Mouse (Mus musculus): ENCODE data around the gene Dlx1. TPM values are rescaled to one million over a fixed set of nuclear protein-coding genes. Genes with fewer than 3 reads are reported as not detected.

The Dlx1 gene
- 13.6 and 17.3 TPM in 2 replicates for polyA plus RNA-seq (2014; fragmentation: Nextera tagmentation; extraction: Ambion mirVana)

DNA sequence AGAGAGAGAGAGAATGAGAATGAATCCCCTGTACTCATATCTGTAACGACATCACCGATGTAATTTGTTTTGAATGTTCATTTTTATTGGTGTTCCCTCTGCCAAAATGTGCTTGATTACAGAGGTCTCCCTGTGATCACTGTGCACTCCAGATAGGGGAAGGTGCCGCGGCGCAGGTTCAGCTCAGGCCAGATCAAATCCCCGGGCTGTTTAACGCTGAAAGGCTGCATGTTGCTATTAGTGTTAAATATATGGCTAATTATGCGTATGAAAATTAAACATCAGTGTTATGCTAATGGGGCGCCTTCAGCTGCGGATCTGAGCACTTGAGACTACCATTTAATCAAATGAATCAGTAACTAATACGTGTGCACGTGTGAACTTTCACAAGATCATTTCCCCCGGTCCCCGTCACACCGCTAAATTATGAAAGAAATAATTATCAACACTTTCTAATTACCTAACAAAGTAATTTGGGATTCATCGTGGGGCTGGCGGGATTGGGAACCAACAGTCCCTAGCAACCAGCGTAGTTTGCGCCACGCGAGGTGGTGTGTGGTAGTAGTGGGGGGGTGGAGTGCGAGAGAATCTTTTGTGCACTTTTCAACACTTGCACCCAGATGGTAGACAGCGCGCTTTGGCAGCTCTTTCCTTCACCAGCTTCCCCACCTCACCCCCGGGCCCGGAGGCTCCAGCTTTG is at the start of gene Dlx1:
TSS of gene Dlx1 (plus strand) at position 100 of the 700 bp plus-strand sequence.
- ATAC-seq (ENCODE audit: low FRiP score) (no peak), DNase-seq (ENCODE audit: low spot score, missing footprints) (peak; percentile 97)
- Histone ChIP-seq H3K27ac (ENCODE audit: low read depth, low read length) (no peak within 1 kb of the TSS; the same call in 1 of the 2 replicates), H3K9ac (ENCODE audit: low read length) (peak within 1 kb of the TSS; percentile 36; the same call in 1 of the 2 replicates), H3K4me2 (peak within 1 kb of the TSS; percentile 67), H3K9me3 (ENCODE audit: control insufficient read depth, low read length) (no peaks in the 10 kb centered on the region), H3K4me3 (ENCODE audit: low read depth, low read length) (peak within 1 kb of the TSS; percentile 43), H3K36me3 (ENCODE audit: control insufficient read depth, insufficient read depth, low read length) (no peaks in the 10 kb centered on the region), H3K27me3 (ENCODE audit: control insufficient read depth, insufficient read depth, low read length) (peaks cover 98% of the 10 kb centered on the region), H3K4me1 (ENCODE audit: control insufficient read depth, insufficient read depth, low read length) (peaks cover 8% of the 10 kb centered on the region)
- 1% methylated on average over 26 of the region's 26 CpGs for WGBS

- H3K9ac ChIP-seq (ENCODE audit: low read length), result no peak overlapping the region; the same call in 1 of the 2 replicates
- H3K27me3 ChIP-seq (ENCODE audit: control insufficient read depth, insufficient read depth, low read length), result no peaks in the 10 kb centered on the region
- peak; percentile 83 for ATAC-seq (ENCODE audit: low FRiP score)
- DNase-seq (ENCODE audit: low spot score, missing footprints), result peak; percentile 92
- H3K36me3 ChIP-seq (ENCODE audit: control insufficient read depth, insufficient read depth, low read length), result no peaks in the 10 kb centered on the region
- H3K9me3 ChIP-seq (ENCODE audit: control insufficient read depth, low read length), result no peaks in the 10 kb centered on the region
- no peak overlapping the region for H3K27ac ChIP-seq (ENCODE audit: low read depth, low read length)
- H3K4me2 ChIP-seq, result peak overlapping the region; percentile 18; the same call in 1 of the 2 replicates
- no peak overlapping the region for H3K4me3 ChIP-seq (ENCODE audit: low read depth, low read length)
- peaks cover 10% of the 10 kb centered on the region for H3K4me1 ChIP-seq (ENCODE audit: control insufficient read depth, insufficient read depth, low read length)
- 2% methylated on average over 7 of the region's 7 CpGs for WGBS
Observed at GRCm38 (mm10) chr2:71479917-71480316, 48.0 kb upstream of the Dlx1 start.

GRCm38 (mm10) chr2:71481825-71482224 is 46.1 kb upstream of the Dlx1 start:
- WGBS, result 87% methylated on average over 6 of the region's 6 CpGs
- no peaks in the 10 kb centered on the region for H3K36me3 ChIP-seq (ENCODE audit: control insufficient read depth, insufficient read depth, low read length)
- H3K9me3 ChIP-seq (ENCODE audit: control insufficient read depth, low read length), result no peaks in the 10 kb centered on the region

GRCm38 (mm10) chr2:71483046-71483716 is 44.7 kb upstream of the Dlx1 start:
- peaks cover 10% of the 10 kb centered on the region for H3K4me1 ChIP-seq (ENCODE audit: control insufficient read depth, insufficient read depth, low read length)
- H3K36me3 ChIP-seq (ENCODE audit: control insufficient read depth, insufficient read depth, low read length), result no peaks in the 10 kb centered on the region
- no peaks in the 10 kb centered on the region for H3K27me3 ChIP-seq (ENCODE audit: control insufficient read depth, insufficient read depth, low read length)
- DNase-seq (ENCODE audit: low spot score, missing footprints) (peak; percentile 81), ATAC-seq (ENCODE audit: low FRiP score) (no peak)
- WGBS, result 70% methylated on average over 10 of the region's 10 CpGs
- H3K27ac ChIP-seq (ENCODE audit: low read depth, low read length), result no peak overlapping the region
- H3K4me3 ChIP-seq (ENCODE audit: low read depth, low read length), result no peak overlapping the region
- H3K9ac ChIP-seq (ENCODE audit: low read length), result no peak overlapping the region
- no peak overlapping the region for H3K4me2 ChIP-seq
- H3K9me3 ChIP-seq (ENCODE audit: control insufficient read depth, low read length), result no peaks in the 10 kb centered on the region

More at GRCm38 (mm10) chr2:71481825-71482224, 46.1 kb upstream of the Dlx1 start:
- H3K27me3 ChIP-seq (ENCODE audit: control insufficient read depth, insufficient read depth, low read length), result no peaks in the 10 kb centered on the region
- DNase-seq (ENCODE audit: low spot score, missing footprints), result no peak
- no peak for ATAC-seq (ENCODE audit: low FRiP score)
- no peak overlapping the region for H3K9ac ChIP-seq (ENCODE audit: low read length)
- no peak overlapping the region for H3K4me3 ChIP-seq (ENCODE audit: low read depth, low read length)
- H3K4me1 ChIP-seq (ENCODE audit: control insufficient read depth, insufficient read depth, low read length), result peaks cover 10% of the 10 kb centered on the region
- no peak overlapping the region for H3K4me2 ChIP-seq
- no peak overlapping the region for H3K27ac ChIP-seq (ENCODE audit: low read depth, low read length)

DNA sequence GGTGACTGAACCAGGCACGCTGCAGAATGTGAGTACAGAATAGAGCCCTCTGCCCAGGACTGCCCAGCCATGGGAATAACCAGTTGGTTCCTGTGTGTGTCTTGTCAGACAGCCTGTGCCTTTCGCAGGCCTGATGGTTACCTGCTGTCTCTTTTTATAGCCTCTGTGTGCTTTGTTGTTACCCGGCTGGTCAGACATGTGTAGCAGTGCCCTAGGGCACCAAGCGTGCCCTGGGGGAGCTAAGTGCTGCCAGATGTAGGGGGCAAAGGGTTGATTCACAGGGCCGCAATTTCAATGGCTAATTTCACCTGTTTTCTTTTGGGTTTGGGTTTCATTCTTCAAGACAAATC is 44.2 kb upstream of the Dlx1 start:
- H3K27me3 ChIP-seq (ENCODE audit: control insufficient read depth, insufficient read depth, low read length), result no peaks in the 10 kb centered on the region
- H3K4me2 ChIP-seq, result no peak overlapping the region
- WGBS, result 58% methylated on average over 5 of the region's 5 CpGs
- no peak overlapping the region for H3K4me3 ChIP-seq (ENCODE audit: low read depth, low read length)
- H3K9me3 ChIP-seq (ENCODE audit: control insufficient read depth, low read length), result no peaks in the 10 kb centered on the region
- ATAC-seq (ENCODE audit: low FRiP score) (no peak), DNase-seq (ENCODE audit: low spot score, missing footprints) (peak; percentile 68)
- no peak overlapping the region for H3K9ac ChIP-seq (ENCODE audit: low read length)
- no peak overlapping the region for H3K27ac ChIP-seq (ENCODE audit: low read depth, low read length)
- peaks cover 10% of the 10 kb centered on the region for H3K4me1 ChIP-seq (ENCODE audit: control insufficient read depth, insufficient read depth, low read length)
- no peaks in the 10 kb centered on the region for H3K36me3 ChIP-seq (ENCODE audit: control insufficient read depth, insufficient read depth, low read length)

DNA sequence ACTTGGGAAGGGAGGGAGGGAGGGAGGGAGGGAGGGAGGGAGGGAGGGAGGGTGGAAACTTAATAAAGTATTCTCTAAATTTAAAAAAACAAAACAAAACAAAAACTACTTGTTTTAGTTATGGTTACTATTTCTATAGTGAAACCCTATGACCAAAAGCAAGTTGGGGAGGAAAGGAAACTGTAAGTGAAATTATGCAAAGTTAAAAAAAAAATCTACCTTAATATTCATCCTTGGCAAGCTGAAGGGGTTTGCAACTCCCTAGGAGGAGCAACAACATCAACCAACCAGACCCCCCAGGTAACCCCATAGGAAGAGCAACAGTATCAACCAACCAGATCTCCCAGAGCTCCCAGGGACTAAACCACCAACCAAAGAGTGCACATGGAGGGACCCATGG is 36.6 kb upstream of the Dlx1 start:
- DNase-seq (ENCODE audit: low spot score, missing footprints), result no peak
- Histone ChIP-seq H3K4me3 (ENCODE audit: low read depth, low read length) (no peak overlapping the region), H3K36me3 (ENCODE audit: control insufficient read depth, insufficient read depth, low read length) (no peaks in the 10 kb centered on the region), H3K9ac (ENCODE audit: low read length) (no peak overlapping the region), H3K4me1 (ENCODE audit: control insufficient read depth, insufficient read depth, low read length) (peaks cover 2% of the 10 kb centered on the region; the same call in 1 of the 2 replicates), H3K27me3 (ENCODE audit: control insufficient read depth, insufficient read depth, low read length) (no peaks in the 10 kb centered on the region), H3K9me3 (ENCODE audit: control insufficient read depth, low read length) (no peaks in the 10 kb centered on the region), H3K4me2 (no peak overlapping the region), H3K27ac (ENCODE audit: low read depth, low read length) (no peak overlapping the region)
- no peak for ATAC-seq (ENCODE audit: low FRiP score)

DNA sequence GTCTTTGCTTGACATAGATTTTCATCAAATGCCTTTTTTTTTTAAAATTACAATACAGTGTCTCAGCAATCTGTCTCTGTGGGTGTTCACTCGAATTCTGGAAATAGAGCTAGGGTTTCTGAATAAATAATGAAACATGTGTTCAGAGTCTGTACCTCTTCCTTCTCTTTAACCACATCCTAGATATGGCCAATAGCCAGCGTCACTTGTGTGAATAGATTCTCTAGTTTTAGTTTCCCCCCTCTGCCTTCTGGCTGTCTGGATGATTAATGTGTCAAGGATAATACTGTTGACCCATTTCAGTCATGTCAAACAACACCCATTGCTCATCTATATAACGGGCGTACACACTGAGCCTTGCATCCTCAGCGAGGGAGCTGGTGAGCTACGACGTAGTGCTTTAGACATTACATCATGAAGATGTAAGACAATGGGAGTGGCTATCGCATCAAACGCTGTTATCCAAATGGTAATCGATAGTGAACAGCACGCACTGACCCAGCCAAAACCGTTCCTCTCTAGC is 34.7 kb upstream of the Dlx1 start:
- no peak overlapping the region for H3K4me3 ChIP-seq (ENCODE audit: low read depth, low read length)
- ATAC-seq (ENCODE audit: low FRiP score), result no peak
- peak; percentile 53 for DNase-seq (ENCODE audit: low spot score, missing footprints)
- no peak overlapping the region for H3K9ac ChIP-seq (ENCODE audit: low read length)
- no peak overlapping the region for H3K27ac ChIP-seq (ENCODE audit: low read depth, low read length)
- no peaks in the 10 kb centered on the region for H3K27me3 ChIP-seq (ENCODE audit: control insufficient read depth, insufficient read depth, low read length)
- no peaks in the 10 kb centered on the region for H3K9me3 ChIP-seq (ENCODE audit: control insufficient read depth, low read length)
- no peaks in the 10 kb centered on the region for H3K36me3 ChIP-seq (ENCODE audit: control insufficient read depth, insufficient read depth, low read length)
- no peak overlapping the region for H3K4me2 ChIP-seq
- 84% methylated on average over 12 of the region's 12 CpGs for WGBS
- H3K4me1 ChIP-seq (ENCODE audit: control insufficient read depth, insufficient read depth, low read length), result peaks cover 2% of the 10 kb centered on the region; the same call in 1 of the 2 replicates

DNA sequence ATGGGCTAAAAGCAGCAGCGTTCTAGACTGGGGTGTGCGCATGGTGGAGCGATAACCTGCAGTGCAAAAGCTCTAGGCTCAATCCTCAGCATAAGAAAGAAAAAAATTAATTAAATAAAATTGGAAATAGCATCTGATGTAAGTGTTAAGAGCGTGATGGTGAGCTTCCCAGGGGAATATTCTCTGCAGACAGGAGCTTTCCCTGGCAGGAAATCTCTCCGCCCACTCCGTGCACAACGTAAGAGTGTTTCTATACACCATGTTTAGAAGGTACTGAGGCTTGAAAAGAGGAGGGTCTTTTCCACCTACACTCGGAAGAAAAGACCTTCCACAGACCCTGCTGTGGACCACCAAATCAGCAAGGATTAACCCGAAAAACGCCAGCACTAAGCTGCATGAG is 33.4 kb upstream of the Dlx1 start:
- Histone ChIP-seq H3K4me1 (ENCODE audit: control insufficient read depth, insufficient read depth, low read length) (peaks cover 2% of the 10 kb centered on the region; the same call in 1 of the 2 replicates), H3K36me3 (ENCODE audit: control insufficient read depth, insufficient read depth, low read length) (no peaks in the 10 kb centered on the region), H3K9me3 (ENCODE audit: control insufficient read depth, low read length) (no peaks in the 10 kb centered on the region), H3K4me2 (no peak overlapping the region), H3K27ac (ENCODE audit: low read depth, low read length) (no peak overlapping the region), H3K27me3 (ENCODE audit: control insufficient read depth, insufficient read depth, low read length) (no peaks in the 10 kb centered on the region), H3K4me3 (ENCODE audit: low read depth, low read length) (no peak overlapping the region), H3K9ac (ENCODE audit: low read length) (no peak overlapping the region)
- WGBS, result 52% methylated on average over 10 of the region's 10 CpGs
- no peak for ATAC-seq (ENCODE audit: low FRiP score)
- peak; percentile 64 for DNase-seq (ENCODE audit: low spot score, missing footprints)

GRCm38 (mm10) chr2:71494971-71495370 is 32.9 kb upstream of the Dlx1 start:
- peak; percentile 87 for DNase-seq (ENCODE audit: low spot score, missing footprints)
- no peak overlapping the region for H3K27ac ChIP-seq (ENCODE audit: low read depth, low read length)
- H3K36me3 ChIP-seq (ENCODE audit: control insufficient read depth, insufficient read depth, low read length), result no peaks in the 10 kb centered on the region
- no peak overlapping the region for H3K9ac ChIP-seq (ENCODE audit: low read length)
- no peaks in the 10 kb centered on the region for H3K9me3 ChIP-seq (ENCODE audit: control insufficient read depth, low read length)
- no peak for ATAC-seq (ENCODE audit: low FRiP score)
- peaks cover 2% of the 10 kb centered on the region; the same call in 1 of the 2 replicates for H3K4me1 ChIP-seq (ENCODE audit: control insufficient read depth, insufficient read depth, low read length)
- no peak overlapping the region for H3K4me3 ChIP-seq (ENCODE audit: low read depth, low read length)
- 23% methylated on average over 4 of the region's 4 CpGs for WGBS
- no peak overlapping the region for H3K4me2 ChIP-seq
- no peaks in the 10 kb centered on the region for H3K27me3 ChIP-seq (ENCODE audit: control insufficient read depth, insufficient read depth, low read length)

Measured in midbrain, embryonic 11.5 days (tissue).